Mouse (Mus musculus): ENCODE results near the gene Srbd1. TPM values are rescaled to one million over a fixed set of nuclear protein-coding genes. Genes with fewer than 3 reads are reported as not detected.

Srbd1 gene
- total RNA-seq, 2 experiments from 2014 or later: 22.9 to 33.1 TPM

DNA sequence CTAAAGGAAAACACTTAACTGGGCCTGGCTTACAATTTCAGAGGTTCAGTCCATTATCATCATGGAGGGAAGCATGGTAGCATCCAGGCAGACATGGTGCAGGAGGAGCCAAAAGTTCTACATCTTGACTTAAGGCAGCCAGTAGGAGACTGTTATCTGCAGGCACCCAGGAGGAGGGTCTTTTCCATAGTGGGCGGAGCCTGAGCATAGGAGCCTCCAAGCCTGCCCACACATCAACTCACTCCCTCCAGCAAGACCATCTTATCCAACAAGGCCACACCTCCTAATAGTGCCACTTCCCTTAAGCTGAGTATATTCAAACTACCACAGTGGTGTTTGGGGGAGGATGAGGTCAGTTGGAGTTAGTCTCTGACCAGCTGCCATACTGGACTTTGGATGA lies 4.8 kb upstream of the Srbd1 start:
- ATAC-seq (replicated peaks; ENCODE audit: poor library complexity): 0 out of 2 replicates have a peak, but pooled peaks have one; percentile 8

DNA sequence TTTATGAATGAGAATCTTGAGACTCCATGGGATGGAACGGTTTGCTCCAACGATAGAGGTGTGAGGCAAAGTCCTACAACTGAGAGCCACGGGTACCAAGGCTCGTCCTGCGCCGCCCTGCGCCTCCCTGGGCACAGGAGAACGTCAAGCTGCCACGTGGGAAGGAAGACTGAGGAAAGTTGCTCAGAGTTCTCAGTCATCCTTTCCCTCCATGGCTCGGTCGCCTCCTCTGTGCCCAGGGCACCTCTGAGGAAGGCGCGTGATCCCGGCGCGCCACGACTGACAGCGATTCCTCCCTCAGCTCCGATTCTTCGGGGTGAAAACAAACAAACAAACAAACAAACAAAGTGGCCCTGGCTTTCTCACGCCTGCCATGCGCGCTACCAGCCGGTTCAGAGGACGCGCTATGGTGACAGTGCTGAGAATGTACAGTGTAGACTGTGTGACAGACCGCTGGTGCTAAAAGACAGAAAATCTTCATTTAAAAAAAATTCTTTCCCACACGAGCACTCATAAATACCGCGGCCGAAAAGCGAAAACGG lies 367 bp downstream of the Srbd1 start:
- ATAC-seq (replicated peaks; ENCODE audit: poor library complexity): peak; percentile 59

DNA sequence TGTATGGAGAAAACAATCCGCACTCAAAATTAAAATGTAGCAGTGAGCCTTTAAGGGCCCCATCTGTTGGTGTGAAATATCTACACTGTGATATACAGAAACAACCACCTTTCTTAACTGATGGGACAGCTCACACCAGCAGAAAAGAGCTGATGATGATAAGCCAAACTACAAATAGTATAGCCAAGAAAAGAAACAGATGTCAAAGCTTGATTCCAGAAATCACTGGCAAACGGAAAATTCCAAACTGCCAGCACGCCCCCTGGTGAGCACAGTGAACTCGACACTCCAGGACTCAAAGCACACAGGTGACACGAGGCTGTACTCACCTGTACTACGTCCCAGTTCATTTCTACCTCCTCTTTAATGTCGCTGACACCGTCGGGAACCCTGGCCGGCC lies 9.1 kb downstream of the Srbd1 start:
- peak; percentile 68 for ATAC-seq (replicated peaks; ENCODE audit: poor library complexity)

DNA sequence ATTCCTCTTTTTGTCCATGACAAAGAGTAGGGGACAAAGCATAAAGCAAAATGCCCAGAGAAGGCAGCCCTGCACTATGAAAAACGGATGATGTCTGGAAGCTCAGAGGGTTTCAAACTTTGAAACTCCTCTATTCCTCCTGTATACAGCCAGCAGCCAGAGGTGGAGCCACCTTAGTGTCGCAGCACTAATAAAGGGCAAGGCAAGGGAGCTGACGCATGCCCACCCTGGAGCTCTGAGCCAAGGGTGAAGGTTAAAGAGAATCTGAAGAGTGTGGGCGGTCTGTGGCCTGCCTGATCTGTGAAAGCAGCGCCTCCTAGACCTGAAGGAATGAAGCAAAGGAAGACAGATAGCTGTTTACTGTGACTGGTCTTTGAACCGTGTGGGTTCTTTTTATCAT lies 10.5 kb downstream of the Srbd1 start:
- no peak for ATAC-seq (replicated peaks; ENCODE audit: poor library complexity)

DNA sequence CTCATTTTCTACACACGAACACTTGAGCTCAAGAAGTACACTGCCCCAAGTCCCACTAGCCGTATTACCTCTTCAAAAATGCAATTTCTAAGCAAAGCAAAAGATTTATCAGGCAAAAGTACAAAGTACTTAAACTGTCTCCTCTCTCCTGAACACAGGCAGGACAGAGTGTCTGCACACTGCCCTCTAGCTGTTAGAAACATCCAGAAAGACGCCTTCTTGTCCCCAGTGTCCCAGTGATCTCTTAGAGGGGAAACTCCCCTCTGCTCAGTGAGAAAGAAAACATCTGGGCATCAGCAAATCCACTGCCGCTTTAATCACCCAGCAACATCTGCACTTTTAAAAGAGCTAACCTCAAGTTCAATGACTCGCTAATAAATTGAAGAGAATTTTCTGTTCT lies 12.4 kb downstream of the Srbd1 start:
- peak; percentile 69 for ATAC-seq (replicated peaks; ENCODE audit: poor library complexity)

DNA sequence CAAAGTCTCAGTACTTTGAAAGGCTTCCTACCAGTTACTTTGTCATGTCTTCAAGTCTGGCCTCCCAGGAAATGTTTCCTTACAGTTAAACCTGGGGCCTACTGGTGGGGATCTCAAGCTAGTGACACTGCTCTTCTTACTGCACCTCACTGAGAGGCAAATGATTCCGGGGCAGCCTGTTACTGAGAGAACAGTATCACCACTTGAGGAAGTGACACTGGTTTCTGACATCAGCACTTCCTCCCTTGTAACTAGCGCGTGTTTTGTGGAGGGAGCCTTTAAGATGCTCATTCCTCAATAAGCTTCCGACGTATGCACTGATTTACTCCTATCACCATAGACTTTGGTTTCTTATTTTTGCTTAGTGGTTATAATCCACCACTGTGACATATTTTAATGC lies 16.8 kb downstream of the Srbd1 start:
- 0 out of 2 replicates have a peak, but pooled peaks have one; percentile 31 for ATAC-seq (replicated peaks; ENCODE audit: poor library complexity)

DNA sequence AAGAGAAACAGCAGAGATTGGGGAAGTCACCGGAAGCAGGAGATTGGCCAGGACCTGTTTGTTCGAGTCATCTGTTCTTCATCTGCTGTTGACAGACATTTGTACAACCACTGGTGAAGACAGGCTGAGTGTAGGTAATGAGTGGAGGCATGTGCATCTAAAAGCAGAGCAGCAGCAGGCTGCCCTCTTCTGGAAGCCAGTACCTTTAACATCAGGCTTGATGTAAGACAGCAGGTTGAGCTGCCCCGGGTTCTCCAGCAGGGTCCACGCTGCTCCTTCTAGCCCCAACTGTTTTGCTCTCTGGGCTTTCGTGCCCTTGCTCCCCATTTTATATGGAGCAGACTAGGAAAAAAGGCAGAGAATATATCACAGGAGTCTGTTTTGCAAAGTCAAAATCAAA lies 19.1 kb downstream of the Srbd1 start:
- 0 out of 2 replicates have a peak, but pooled peaks have one; percentile 34 for ATAC-seq (replicated peaks; ENCODE audit: poor library complexity)

DNA sequence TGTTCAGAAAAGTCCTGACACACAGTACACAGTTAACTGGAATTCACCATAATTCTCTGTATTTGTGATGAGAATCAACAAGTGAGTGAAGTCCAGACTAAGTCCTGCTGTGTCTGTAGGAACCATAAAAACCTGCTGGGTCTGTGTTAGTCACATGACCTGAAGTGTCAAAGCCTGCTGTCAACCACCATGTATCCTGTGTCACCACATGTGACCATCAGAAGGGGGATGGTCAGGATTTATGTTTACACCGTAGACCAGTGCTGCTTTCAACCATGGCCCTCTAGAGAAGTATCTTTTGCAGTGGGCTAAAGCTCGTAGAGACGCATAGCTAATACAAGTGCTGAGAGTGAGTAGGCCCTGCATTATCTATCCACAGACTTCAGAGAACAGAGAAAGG lies 21.8 kb downstream of the Srbd1 start:
- no peak for ATAC-seq (replicated peaks; ENCODE audit: poor library complexity)

DNA sequence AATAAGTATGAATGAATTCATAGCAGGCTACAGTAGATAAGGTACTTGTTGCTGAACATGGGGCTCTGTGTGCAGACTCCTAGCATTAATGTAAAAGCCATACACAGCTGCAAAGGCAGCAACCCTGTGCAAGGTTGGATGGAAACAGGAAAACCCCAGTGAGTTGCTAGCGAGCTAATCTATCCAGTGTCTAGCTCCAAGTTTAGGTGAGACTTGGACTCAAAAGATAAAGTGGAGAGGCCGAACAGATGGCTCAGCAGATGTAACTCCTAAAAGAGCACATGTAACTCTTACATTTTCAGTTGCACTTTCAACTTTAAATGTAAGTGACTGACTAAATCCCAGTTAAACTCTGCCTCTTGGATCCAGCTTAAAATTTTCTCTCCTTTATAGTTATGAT lies 48.1 kb downstream of the Srbd1 start:
- ATAC-seq (replicated peaks; ENCODE audit: poor library complexity): peak; percentile 75

DNA sequence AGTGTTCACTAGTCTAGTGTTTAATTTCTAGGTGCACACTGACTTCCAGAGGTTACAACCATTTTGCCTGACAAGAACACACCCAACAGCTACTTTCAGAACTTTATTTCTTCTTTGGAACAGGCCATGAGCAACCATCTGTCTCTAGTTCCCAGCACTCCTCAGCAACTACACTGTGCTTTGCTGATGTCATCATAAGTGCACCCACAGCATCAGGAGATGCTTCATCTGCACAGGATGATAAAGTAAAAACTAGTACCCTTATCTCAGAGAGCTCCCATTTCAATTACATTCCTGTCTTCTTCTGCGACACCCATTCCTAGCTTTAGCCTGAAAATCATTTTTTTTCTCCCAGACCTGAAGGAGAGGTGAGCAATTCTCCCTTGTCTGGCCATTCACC lies 51.9 kb downstream of the Srbd1 start:
- 0 out of 2 replicates have a peak, but pooled peaks have one; percentile 31 for ATAC-seq (replicated peaks; ENCODE audit: poor library complexity)

DNA sequence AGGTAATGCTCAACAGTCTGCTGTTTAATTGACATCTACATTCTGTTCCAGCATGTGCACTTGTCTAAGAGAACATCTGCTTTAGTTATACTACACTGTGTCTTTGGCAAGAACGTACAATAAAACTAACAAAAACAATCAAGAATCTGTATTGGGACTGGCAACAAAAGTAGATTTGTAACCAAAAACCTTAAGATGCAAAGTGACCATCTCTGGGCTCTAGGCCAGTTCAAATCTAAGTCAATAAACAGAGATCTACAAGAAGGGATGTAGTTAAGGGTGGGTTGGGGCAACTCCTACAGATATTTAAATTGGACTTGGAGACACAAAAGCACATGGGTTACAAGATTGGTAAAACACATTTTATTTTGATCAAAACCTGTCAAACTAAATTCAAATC lies 53.3 kb downstream of the Srbd1 start:
- no peak for ATAC-seq (replicated peaks; ENCODE audit: poor library complexity)

DNA sequence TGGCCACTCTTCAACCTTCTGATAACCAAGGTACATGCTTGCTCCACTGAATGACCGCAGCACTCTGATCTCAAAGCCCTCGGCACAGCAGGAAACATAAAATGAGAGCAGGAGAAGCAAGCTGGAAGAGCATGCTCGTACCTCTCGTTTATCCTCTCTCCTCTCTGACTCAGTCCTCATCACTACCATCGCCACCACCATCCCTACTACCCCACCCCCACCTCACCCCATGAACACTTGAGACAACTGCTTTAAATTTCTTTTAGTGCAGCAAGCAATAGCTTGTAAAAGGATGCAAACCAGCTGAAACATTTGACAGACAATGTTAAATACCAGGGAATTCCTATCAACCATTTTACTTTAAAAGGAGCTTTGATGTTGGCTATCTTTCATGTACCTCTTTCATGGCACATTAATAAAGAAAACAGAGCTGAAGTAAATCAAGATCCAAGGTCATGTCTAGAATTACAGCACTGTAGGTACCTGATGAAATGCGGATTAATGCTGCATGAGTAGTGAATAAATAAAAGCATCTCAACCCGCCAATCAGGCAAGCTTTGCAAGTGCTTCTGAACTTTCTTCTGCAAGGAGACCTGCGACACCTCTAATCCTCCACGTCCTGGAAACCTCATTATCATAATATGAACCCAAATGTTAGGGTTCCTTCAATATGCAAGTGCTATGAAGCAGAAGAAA lies 54.9 kb downstream of the Srbd1 start:
- ATAC-seq (replicated peaks; ENCODE audit: poor library complexity): no peak

DNA sequence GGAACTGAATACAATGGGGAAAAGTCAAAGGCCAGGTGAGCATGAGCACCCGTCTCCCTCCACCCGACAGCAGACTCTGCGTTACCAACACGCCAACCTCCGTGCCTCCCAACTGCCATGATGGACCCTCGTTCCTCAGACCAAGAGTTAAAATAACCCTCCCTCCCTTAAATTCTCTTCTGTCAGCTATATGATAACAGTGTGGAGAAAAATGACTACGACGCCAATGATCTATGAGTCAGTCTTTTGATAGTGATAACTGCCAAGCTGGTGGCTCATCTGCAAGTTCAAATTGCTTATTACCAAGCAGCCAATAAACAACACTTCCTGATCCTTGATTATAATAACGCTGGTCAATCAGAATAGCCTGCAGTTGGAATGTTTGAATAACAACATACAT lies 57.1 kb downstream of the Srbd1 start:
- ATAC-seq (replicated peaks; ENCODE audit: poor library complexity): peak; percentile 44

DNA sequence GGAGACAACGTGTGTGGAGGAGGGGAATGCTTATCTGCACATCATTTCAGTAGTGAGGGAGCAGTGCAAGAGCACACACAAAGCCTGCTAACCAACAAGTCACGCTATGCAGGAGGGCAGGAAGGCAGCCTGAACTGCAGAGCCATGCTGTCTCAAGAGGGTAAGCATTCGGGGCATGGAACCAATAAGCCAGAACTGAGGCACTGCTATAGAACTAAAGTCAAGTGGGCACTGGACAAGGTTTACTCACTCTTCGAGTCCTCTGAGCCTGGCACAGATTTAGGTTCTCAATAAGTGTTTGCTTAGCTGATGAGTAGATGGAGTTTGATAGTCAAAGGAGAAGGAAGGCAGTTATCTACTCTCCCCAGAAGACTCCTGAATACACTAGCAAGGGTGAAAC lies 58.8 kb downstream of the Srbd1 start:
- no peak for ATAC-seq (replicated peaks; ENCODE audit: poor library complexity)

DNA sequence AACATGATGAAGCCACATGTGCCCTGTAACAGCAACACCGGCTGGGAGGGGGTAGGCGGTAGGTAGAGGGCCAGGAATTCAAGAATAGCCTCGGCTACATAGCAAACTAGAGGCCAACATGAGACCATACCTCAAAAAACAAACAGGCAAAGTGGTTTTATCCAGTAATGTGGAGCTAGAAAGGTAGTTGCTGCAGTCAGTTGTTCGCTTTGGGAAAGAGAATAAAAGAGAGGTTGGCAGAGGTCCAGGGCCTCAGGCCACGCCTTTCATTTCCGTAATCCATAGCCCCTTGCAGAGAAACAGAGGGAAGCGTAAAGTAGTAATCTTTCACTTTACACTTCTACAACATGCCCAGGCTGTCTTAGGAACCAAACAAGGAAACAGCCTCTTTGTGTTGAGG lies 61.8 kb downstream of the Srbd1 start:
- ATAC-seq (replicated peaks; ENCODE audit: poor library complexity): no peak

DNA sequence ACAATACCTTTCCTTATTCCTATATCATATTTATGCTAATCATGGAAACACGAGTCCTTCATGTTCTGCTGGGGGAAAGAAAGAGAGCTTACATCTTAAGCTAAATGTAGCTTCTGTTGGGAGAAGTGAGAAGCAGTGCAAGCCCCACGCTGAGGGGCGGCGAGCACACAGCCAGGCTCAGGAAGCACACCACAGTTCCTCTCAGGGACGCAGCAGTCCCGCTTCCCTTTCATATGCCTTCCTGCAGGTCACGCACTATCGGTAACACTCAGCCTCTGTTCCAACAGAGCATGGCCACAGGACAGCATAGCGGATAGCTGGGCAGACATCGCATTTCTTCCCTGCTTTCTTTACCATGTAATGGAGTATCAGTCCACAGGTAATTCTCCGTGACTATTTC lies 66.9 kb downstream of the Srbd1 start:
- peak; percentile 39; the same call in 1 of the 2 replicates for ATAC-seq (replicated peaks; ENCODE audit: poor library complexity)

DNA sequence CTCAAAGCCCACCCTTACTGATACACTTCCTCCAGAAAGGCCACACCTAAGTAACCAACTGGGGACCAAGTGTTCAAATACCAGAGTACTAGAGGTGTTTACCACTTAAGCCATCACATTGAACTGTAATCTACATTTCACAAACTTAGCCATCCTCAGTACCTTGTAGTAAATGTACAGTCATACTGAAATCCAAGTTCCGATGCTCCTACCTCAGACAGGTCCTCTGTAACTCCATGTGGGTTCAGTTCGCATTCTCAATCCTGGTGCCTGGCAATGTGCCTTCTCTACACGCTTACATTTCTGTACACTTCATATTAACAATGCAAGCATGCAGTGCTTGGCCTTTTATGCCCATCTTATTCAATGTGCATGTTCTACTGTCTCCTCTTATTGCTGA lies 77.5 kb downstream of the Srbd1 start:
- no peak for ATAC-seq (replicated peaks; ENCODE audit: poor library complexity)

DNA sequence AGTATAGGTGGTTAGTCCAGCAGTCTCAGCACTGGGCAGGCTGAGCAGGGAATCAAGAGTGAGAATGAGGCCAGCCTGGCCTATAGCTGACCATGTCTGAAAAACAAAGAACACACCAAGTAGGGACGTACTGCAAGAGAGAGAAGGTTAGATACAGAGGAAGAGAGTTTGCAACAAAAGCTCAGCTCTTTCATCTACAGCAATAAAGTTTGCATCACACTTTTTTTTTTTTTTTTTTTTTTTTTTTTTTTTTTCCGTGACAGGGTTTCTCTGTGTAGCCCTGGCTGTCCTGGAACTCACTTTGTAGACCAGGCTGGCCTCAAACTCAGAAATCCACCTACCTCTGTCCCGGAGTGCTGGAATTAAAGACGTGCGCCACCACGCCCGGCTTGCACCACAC lies 79.1 kb downstream of the Srbd1 start:
- ATAC-seq (replicated peaks; ENCODE audit: poor library complexity): no peak

DNA sequence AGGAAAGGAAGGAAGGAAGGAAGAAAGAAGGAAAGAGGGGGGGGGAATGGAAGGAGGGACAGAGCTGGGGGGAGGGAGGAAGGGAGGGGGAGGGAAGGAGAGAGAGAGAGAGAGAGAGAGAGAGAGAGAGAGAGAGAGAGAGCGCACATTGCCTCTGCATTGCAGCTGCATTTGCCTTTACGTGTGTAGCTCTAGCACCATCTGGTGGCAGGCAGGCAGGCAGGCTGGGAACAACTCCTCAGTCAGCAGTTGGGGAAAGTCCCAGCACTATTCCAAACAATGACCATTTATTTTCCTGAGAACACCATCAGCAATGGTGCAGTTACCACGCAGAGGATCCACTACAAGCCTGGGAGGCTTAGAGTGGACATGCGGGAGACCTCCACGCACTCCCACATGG lies 81.5 kb downstream of the Srbd1 start:
- ATAC-seq (replicated peaks; ENCODE audit: poor library complexity): peak; percentile 99

DNA sequence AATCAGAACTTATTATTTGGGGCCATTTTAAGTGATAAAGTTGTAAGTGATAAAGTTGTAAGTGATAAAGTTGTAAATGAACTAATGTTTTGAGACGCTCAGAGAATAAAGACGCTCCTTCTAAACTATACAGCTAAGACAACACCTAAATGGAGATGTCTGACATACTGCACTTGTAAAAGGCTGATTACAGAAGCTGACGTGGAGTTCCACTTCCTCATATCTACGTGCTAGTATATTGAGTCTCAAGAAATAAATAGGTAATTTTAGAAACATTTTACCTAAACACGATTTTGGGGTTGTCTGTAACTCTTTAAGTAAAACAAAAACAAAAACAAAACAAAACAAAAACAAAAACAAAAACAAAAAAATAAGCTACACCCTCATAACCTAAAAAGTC lies 84.1 kb downstream of the Srbd1 start:
- no peak for ATAC-seq (replicated peaks; ENCODE audit: poor library complexity)

DNA sequence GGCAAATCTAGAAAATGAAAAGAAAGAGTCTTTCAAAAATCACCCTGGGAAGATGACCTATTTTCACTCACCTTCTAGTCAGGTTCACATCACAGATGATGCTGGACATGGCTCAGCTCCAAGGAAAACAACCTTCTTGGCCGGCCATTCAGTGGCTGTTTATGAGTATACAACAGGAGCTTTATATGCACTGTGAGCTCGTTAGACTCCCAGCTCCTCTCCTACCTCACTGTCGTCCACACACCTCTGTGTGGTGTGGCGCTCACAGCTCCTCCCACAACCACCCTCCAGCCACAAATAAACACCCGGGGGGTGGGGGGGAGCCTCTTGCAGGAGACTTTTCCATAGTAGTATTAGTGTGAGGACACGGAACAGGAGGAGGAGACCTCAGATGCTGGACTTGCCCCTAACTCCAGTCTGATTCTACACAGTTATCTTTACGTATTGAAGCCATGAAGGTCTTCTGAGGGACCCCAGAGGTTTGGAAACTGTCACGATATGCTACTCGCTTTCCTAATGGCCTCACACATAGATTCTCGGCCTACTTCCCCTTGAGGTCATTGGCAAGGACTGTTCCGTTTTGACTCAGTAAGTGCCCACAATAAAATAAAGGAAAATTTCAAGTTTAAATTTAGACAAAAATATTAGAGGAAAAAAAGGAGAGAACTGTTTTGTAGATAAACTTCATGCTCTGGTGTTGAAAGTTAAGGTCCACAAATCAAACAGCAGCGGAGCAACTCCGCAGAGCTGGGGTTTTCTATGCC lies 104.6 kb downstream of the Srbd1 start:
- no peak for ATAC-seq (replicated peaks; ENCODE audit: poor library complexity)

DNA sequence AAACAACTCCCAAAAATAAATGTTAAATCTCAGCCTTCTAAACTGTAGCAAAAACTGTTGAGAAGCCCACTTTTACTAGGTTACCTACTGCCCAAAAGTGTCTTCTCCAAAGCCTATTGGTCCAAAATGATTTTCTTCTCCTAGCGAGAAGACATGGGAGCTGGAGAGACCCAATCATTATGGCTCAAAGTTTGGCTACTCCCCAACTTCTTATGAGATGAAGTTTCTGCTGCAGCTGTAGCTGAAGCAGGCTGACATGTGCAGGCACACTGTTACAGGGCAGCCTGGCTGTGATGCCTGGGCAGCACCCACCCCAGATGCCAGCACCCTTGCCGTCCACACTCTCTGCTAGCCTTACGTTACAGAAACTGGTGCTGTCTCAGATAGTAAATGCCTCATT lies 105.2 kb downstream of the Srbd1 start:
- no peak for ATAC-seq (replicated peaks; ENCODE audit: poor library complexity)
